Mouse (Mus musculus) layer of hippocampus, adult 9-11 months (tissue): ENCODE results near the gene Lrtm1.

Experiments used
- DNase-seq: peaks from one replicate; pipeline ENCODE4 v3.0.0; 2022

Lrtm1 gene

DNA sequence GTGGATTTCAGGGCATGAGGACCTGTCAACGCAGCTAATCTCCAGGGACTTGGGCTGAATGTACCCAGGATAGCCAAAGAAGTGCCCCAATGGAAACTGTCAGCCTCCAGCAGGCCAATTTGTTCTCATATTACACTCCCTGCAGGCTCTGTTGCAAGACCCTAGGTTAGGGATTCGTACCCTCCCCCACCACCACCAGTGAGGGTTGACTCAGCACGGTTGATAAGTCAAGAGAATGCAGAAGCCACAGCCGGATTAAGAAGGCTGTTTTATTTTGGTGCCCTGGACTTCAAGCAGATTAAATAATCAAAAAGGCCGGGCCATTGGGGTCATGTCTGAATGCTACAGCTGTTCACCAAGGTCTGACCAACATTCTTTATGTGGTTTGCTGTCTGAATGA lies at the start of gene Lrtm1:
TSS of gene Lrtm1 (plus strand) at position 326 of the 400 bp plus-strand sequence.
- no peak for DNase-seq

GRCm38 (mm10) chr14:28969247-28969646 lies 48.8 kb upstream of the Lrtm1 start:
- DNase-seq = peak; percentile 51

DNA sequence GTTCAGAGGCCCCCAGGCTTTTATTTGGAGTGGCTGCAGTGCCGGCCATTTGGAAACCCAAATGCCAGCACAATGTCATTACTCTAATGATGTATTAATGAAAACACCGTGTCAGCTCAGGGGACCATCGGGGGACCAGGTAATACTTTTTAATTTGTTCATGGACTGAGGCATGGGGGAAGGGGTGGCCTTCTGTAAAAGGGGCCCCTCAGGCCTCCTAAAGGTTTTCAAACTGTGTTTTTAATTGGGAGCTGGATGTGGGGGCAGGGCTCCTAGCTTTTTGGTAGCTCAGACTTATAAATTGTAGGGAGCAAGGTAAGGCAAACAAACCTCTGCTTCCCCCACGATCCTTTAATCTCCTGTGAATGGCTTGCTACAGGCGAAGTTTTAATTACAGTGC lies 45.4 kb upstream of the Lrtm1 start:
- DNase-seq = no peak

GRCm38 (mm10) chr14:28979230-28979629 lies 38.8 kb upstream of the Lrtm1 start:
- no peak for DNase-seq

GRCm38 (mm10) chr14:28980482-28980881 lies 37.5 kb upstream of the Lrtm1 start:
- DNase-seq = no peak

GRCm38 (mm10) chr14:28984276-28984675 lies 33.7 kb upstream of the Lrtm1 start:
- DNase-seq = no peak

GRCm38 (mm10) chr14:28988211-28988900 lies 29.7 kb upstream of the Lrtm1 start:
- no peak for DNase-seq

DNA sequence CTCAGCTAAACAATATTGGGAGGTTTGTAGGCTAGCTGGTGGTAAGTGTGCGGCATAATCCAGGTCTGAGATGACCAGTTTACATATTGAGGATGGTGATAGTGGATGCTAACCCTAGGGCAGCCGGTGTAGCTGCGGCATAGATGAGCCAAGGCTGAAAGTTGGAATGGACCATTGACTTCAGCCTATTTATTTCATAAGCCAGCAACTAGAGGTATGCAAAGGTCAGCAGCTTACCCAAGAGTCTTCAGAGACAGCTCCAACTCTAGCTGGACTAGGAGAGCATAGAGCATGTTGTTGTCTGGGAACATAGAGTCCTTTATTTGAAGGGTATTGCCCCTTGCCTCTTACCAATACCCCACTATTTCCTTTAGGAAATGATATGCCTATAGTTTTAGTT lies 21.4 kb upstream of the Lrtm1 start:
- no peak for DNase-seq

GRCm38 (mm10) chr14:29005228-29005840 lies 12.7 kb upstream of the Lrtm1 start:
- no peak for DNase-seq

- no peak for DNase-seq
Measured at GRCm38 (mm10) chr14:29009644-29010043, 8.4 kb upstream of the Lrtm1 start.

- peak; percentile 39 for DNase-seq
Measured at GRCm38 (mm10) chr14:29013161-29013560, 4.8 kb upstream of the Lrtm1 start.

DNA sequence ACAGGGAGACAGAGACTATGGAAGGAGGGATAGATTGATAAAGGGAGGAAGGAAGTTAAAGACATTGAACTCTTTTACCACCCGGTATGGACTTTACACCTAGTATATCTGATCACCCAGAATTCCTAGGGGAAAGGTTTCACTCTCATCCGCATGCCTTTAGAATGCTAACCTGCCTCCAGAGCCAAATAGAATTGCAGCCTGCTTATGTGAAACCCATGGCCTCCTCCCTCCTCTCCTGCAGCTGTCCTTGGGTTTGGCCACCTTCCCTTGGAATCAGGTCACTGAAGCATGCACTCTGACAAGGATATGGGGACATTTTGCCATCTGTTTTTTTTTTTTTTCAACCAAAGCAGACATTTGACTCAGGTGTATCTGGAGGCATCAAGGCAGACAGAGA lies 3.3 kb upstream of the Lrtm1 start:
- no peak for DNase-seq

- DNase-seq = no peak
Measured at GRCm38 (mm10) chr14:29015896-29016295, 2.1 kb upstream of the Lrtm1 start.

- no peak for DNase-seq
Measured at GRCm38 (mm10) chr14:29018316-29019000, 450 bp downstream of the Lrtm1 start.

DNA sequence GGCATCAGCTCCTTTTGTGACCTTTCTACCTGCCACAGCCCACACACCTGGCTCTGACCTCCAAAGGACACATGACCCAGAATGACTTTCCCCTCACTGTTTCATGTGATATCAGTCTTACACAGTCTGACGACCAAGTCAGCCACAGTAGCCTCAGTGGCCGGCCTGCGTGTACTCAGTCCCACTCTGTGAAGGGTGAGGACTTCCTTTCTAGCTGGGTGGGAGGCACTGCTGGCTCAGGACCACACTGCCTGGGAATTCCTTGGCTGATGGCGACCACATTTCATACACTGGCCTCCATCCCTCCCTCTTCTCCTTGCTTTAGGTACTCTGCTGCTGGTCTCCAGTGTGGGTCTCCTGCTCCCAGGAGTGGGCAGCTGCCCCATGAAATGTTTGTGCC lies 3.3 kb downstream of the Lrtm1 start:
- DNase-seq = no peak

GRCm38 (mm10) chr14:29023246-29023645 lies 5.2 kb downstream of the Lrtm1 start:
- DNase-seq = no peak

DNA sequence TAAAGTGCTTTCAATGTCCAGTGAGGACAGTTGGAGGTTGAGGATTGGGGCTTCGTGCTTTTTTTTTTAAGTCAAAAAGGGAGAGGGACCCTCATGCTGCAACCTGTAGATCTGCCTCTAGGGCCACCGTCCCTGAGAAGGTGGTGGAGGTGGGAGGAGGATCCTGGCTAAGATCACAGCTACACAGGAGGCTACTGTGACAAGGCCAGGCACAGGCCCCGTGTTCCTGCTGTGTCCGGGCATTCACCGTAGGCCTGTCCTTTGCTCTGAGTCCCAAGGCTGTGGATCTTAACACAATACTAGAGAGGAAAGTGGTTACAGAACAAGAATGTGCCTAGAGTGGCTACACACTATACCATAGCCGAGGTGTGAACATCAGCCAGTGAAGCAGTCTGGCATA lies 7.3 kb downstream of the Lrtm1 start:
- DNase-seq = no peak

- no peak for DNase-seq
Measured at GRCm38 (mm10) chr14:29027276-29027675, 9.3 kb downstream of the Lrtm1 start.

- no peak for DNase-seq
Measured at GRCm38 (mm10) chr14:29028391-29029106, 10.5 kb downstream of the Lrtm1 start.

DNA sequence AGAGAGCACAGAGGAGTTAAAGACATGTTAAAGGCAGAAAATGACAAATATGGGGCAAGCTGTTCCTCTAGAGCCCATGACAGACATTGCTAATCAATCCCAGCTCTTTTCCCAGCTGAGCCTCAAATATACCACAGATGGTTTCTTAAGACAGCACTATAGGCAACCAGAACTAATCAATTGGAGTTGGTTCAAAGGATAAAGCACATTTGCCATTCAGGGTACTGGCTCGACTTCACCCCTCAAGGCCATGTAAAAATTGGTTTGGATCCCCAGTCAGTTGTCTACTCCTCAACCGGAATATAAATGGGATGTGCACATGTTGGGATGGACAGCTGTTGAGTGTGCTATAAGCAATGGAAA lies 11.1 kb downstream of the Lrtm1 start:
- peak; percentile 32 for DNase-seq

- DNase-seq = no peak
Measured at GRCm38 (mm10) chr14:29029896-29030420, 11.9 kb downstream of the Lrtm1 start.

- no peak for DNase-seq
Measured at GRCm38 (mm10) chr14:29030519-29030918, 12.5 kb downstream of the Lrtm1 start.

DNA sequence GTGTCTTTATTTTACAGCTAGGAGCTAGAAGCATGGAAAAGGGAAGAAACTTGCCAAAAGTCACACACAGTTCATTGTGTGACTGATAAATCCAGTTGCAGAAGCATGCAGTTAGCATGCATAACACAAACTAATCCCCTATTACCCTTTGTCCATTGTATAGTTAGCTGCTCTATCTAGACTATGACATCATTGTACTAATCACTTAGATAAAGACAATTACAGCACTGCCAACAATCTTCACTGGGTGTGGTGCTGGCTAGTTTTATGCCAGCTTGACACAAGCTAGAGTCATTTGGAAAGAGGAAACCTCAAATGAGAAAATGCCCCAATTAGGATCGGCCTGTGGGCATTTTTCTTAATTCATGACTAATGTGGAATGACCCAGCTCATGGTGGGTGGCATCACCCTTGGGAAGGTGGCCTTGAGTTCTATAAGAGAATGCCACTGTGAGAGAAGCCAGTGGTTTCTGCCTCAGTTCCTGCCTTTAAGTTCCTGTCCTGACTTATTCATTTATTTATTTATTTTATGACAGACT lies 13.9 kb downstream of the Lrtm1 start:
- no peak for DNase-seq
